Mouse (Mus musculus) testis, postnatal 10 days (tissue): ENCODE measurements around the gene Zfp791.
"Not testable (repeated sequence)": the region's sequence is repeated elsewhere in the genome, so short reads cannot be mapped to it uniquely, and the experiment has no call there.

Experiments
- DNase-seq: peaks from one replicate; pipeline ENCODE4 v3.0.0; 2021; ENCODE audit warnings: low spot score

Gene Zfp791

DNA sequence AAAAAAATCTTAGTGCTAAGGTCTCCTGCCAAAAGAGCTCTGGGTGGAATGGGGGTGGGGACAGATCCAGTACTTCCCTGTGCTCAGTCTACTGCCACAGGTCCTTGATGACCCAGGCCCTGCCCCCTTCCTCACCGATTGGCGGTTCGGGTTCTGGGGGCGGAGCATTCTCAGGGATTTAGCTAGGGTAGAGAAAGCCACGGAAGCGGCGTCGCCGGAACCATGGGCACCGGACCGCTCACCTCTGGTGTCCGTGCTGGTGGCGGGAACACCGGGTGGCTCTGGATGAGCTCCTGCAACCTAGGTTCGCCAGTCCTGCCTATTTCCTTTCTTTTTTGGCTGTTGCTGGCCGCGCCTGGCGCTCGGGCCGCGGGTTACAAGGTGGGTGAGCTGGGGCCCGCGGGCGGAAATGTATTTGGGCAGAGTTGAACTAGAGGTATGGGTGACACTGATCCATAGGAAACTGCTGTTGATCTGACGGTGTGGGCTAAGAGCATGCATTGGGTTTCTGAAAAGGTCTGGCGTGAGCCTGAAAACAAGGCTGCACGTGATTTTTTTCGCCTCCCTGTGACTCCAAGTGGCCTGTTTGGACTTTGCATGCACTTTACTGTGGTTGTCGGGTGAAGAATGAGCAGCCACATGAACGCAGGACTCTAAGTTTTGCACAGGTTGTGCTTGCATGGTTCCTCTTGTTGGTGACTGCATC, 39.6 kb downstream of the Zfp791 start, which contains the start of gene Man2b1:
Gene Man2b1 (plus strand): TSS at position 163 of the 706 bp plus-strand sequence.
- DNase-seq: peak; percentile 91

DNA sequence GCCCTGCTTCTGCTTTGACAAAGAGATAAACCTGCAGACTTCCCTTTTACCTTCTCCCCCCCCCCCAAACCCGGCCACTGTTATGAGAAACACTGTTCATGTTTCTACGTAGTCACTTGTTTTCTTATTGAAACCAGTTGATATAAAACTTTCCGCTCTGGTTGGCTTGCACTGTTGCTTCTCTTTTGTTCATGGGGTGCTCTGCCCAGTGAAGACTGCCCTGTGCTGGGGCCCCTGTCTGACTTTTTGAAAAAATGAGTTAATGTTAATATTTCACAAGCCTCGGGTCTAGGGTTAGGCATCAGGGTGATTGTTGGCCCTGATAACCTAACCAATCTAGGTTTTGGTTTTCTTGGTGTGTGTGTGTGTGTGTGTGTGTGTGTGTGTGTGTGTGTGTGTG, 40.7 kb downstream of the Zfp791 start:
- DNase-seq: not testable (repeated sequence)

DNA sequence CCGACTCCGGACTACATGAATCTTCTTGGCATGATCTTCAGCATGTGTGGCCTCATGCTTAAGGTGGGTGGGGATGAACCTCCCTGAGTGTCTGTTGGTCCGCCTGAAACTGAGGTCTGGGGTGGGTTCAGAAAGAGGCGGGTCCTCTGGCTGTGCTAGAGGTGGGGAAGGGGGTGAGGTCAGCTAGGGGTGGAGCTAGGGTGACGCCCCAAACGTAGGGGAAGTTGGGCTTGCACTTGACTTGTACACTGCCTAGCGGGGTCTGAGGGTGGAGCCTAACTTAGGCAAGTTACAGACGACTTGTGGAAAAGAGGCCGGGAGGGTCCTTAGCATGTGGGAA, 41.7 kb downstream of the Zfp791 start, which contains the start of gene Wdr83:
Gene Wdr83 (minus strand): TSS at position 91 of the 340 bp plus-strand sequence.
- DNase-seq: no peak

DNA sequence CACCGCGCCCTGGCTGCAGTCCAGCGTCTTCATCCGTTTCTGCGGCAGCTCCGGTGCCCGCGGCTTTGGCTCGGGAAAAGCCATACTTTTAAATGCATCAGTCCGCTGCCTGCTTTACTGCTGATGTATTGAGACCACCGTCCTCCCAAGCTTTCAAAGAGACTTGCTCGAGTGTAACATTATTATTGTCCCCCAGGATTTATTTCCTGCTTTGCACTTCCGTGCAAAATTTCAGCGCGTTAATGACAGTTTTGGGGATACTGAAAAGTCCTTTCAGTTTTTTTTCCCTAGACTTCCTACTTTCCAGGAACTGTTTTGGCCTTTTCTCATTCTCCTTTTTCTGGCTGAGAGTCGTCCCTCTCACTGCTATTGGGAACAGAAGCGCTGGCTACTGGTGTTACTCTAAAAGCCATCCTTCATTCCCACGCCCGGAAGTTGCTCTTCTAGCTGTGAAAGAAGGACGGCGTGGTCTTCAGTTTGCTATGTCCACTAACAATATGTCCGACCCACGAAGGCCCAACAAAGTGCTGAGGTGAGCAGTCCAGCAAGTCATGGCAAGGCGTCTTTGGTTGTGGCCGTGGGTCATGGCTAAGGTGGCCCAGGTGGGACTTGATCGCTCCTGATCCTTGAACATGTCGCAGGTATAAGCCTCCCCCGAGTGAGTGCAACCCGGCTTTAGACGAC, 42.2 kb downstream of the Zfp791 start, which contains the start of gene Wdr83os:
Gene Wdr83os (plus strand): TSS at position 209 of the 684 bp plus-strand sequence.
- peak; percentile 77 for DNase-seq

DNA sequence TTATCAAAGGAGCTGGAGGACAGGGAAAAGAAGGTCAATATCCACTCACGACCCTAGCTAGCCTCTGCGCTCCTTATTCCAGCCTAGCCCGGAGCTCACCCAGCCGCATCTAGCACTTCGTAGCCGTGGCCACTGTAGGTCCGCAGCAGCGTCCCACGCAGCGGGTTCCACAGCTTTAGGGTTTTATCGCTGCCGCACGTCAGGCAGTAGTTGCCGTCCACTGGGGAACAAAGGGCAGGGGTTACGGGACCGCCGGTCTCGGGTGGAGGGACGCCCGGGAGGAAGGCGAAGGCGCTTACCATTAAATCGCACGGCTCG, 42.7 kb downstream of the Zfp791 start:
- no peak for DNase-seq

DNA sequence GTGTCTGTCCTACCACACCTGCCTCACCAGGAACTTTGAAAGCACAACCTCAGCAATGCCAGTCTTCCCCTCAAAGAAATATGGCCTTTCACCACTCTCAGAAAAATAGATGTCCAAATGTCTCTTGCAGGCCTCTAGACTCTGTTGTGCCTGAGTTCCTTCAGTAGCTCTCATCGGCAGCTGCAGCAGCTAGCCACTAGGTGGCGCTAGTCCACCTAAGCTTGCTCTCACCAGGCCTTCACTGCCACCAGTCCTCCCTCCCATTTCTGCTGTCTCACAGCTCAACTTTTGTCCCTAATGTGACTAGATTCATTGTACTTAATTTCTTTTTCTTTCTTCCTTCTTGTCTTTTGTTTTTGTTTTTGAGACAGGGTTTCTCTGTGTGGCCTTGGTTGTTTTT, 45.9 kb downstream of the Zfp791 start:
- peak; percentile 79 for DNase-seq

DNA sequence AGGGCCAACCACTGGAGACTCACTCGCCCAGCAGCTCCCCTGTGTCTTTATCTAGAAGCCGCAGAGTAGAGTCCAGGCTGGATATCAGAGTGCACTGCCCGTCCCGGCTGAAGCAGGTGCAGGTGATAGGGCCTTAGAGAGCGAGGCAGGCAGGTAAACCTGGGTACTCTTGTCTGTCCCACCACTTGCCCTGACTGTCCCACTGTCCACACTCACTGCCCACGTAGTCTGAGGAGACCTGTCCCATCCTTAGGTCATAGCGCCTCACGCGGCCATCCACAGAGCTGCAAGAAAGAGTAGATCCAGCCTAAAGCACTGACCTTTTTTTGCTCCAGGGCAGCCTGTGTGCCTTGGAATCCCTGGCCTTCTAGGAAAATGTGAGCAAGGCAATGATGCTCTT, 46.9 kb downstream of the Zfp791 start:
- DNase-seq: peak; percentile 79

DNA sequence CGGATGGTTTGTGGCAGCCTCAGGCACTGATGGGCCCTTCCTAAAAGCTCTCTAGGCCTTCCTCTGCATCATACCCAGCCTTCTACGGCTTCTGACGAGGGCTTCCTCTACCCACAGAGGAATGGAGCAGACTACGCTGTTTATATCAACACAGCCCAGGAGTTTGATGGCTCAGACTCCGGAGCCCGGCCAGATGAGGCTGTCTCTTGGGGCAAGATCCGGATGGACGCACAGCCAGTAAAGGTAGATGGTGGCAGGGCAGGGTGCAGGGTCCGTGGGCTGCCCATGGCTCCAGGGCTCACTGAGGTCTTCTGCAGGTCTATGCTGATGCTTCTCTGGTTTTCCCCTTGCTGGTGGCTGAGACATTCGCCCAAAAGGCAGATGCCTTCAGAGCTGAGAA, 48.3 kb downstream of the Zfp791 start:
- no peak for DNase-seq

DNA sequence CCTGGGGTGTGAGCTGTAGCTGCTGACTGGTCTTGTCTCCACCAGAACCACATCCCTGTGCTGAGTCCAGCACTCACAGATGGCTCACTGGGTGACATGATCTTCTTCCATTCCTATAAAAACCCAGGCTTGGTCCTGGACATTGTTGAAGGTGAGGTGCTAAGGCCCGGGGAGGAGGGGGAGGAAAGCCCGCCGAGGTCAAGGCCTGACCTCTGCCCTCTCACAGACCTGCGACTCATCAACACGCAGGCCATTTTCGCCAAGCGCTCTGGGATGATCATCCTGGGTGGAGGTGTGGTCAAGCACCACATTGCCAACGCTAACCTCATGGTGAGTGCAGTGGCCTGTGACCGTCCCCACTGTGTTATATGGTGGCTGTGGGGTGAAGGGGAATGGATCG, 48.7 kb downstream of the Zfp791 start:
- no peak for DNase-seq

DNA sequence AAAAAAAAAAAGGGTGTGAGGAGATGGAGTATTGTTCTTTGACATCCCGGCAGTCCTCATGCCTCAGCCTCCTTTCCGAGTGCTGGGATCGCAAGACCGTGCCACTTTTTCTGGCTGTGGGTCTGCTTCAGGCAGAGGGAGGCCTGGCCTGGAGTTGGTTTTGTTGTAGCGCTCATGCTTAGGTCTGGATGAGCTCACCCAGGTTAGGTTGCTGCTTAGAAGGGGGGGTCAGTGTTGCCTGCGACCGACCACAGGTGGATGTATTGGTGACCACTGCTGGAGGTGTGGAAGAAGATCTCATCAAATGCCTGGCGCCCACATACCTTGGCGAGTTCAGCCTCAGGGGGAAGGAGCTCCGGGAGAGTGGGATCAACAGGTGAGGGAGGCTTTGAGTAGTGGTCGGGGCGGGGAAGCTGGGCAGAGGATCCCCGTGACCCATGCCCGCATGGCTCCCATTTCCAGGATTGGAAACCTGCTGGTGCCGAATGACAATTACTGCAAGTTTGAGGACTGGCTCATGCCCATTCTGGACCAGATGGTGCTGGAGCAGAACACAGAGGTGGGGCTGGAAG, 49.8 kb downstream of the Zfp791 start:
- no peak for DNase-seq

DNA sequence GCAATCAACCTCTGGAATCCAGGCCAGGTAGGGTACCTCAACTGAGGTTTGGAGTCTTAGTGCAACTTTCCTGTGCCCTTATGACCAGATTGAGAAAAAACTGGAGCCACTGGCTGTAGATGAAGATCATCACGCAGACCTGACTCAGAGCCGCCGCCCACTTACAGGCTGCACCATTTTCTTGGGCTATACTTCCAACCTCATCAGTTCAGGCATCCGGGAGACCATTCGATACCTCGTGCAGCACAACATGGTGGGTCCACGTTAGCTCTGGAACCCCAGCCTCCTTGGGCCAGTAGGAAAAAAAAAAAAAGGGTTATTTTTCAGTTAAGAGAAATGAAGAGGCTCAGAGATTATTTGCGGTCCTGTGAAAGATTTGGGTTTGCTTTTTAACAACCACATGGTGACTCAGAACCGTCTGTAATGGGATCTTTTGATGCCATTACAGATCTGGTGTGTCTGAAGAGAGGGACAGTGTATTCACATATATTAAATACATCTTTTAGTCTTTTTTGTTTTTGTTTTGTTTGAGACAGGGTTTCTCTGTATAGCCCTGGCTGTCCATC, 50.4 kb downstream of the Zfp791 start:
- DNase-seq: no peak

DNA sequence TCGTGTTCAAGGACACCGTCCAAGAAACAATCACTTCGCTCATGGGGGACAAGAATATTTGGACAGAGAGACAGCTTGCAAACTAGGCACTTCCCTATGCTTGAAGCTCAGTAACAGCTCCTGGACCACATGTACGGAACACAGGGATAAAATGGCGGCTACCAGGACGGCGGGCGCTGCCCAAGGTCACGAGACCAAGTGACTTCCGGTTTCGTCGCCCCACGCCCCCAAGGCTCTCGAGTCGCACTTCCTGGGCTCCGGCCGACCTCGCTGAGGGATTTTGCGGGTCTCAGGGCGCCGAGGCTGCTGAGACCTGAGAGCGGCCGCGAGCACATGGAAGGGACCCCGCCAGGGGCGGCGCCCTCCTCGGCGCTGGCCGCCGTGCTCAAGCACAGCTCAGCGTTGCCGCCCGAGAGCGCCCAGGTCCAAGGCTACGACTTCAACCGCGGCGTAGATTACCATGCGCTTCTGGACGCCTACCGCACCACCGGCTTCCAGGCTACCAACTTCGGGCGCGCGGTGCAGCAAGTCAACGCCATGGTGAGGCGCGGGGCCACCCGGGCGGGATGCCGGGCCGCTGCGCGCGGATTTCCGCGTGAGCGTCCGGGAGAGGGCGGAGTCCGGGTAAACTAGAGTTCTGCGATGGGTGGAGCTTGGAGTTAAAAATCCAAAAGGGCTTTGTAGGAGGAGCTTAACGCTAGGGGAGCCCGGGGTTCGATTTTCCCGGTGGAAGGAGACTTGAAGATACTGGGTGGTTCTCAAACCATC, 51.2 kb downstream of the Zfp791 start, which contains the start of gene Dhps:
Gene Dhps (plus strand): TSS at position 244 of the 768 bp plus-strand sequence.
- DNase-seq: peak; percentile 90

DNA sequence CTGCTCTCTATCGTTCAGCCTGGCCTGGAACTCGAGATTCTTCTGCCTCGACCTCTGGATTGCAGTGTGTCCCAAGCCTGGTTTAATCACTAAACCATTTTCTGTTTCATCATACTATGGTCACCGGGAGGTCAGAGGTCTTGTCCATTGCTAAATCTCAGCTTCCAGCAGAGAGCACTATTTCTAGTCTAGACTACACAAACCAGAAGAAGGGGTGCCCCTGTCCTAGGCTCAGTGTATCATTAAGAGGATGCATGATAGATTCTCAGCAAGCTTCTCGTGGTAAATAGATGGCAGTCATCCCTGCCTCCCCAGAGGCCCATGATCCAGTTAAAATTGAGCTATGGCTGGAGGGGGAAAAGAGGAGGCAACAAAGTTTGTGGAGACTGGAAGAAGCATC, 51.9 kb downstream of the Zfp791 start:
- DNase-seq: no peak

DNA sequence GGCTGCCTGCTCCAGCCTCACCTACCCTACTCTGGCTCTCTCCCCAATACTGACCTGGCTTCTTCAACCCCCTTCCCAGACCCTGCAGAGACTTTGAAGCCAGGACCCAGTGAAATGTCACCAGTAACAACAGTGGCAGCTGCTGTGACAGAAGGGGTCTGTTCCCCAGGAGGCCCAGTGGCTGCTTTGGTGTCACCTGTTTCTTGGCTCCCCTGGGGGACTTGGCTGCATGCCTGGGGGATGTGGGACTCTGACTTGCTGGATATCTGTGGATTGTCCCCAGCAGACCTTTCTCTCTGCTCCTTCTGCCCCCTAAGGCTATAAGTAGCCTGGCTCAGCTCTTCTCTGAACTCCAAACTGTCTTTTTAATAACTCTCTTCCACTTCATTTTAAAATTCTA, 54.9 kb downstream of the Zfp791 start, which contains the start of gene Gm5741:
Gene Gm5741 (minus strand): TSS at position 1 of the 400 bp plus-strand sequence.
- no peak for DNase-seq

DNA sequence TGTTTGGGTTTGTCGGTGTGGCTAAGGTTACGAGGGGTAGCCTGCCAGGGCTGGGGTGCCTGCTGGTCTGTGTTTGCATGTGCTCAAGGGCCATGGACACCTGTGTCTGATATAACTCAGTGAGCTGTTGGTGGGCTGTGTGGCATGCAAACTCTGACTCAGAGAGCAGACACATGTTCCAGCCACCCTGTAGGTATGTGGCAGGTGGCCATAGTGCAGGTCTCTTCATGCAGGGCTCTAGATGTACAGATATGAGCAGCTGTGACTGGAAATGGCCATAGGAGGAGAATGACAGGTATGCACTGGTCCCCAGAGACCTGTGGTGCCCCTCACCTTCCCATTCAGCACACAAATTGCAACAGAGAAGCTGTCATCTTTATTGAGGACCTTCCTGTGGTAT, 55.7 kb downstream of the Zfp791 start:
- no peak for DNase-seq

DNA sequence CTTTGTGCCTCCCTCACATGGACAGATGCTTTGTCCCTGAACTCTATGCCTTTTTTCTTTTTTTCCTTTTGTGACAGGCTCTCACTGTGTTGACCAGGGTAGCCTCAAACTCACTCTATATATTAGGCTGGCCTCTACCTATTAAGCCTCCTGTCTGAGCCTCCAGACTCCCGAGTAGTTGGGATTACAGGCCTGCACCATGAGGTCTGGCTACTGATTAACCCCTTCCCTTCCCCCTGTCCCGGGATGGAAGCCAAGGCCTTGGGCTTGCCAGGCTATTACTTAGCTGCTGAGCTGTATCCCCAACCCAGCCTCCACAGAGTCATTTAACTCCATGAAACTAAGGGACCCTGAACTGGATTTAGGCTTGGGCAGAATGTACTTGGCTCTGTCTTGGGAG, 57.7 kb downstream of the Zfp791 start:
- DNase-seq: no peak

DNA sequence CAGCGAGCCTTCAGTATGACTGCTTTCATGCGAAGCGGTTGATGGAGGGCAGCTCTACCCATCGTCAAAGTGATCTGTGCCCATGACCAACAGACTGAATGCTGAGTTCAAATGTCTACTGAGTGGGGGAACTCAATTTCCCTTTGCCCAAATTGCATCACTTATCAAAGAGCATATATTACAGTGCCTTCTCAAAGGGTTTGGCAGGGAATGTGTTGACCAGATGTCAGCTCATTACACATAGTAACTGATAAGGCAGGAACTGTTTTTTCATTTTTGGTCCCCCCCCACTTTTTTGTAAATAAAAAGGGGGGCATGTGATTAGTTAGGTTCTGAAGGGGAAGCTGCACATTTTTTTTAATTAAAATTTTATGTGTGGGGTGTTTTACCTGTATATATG, 60.3 kb downstream of the Zfp791 start:
- no peak for DNase-seq

DNA sequence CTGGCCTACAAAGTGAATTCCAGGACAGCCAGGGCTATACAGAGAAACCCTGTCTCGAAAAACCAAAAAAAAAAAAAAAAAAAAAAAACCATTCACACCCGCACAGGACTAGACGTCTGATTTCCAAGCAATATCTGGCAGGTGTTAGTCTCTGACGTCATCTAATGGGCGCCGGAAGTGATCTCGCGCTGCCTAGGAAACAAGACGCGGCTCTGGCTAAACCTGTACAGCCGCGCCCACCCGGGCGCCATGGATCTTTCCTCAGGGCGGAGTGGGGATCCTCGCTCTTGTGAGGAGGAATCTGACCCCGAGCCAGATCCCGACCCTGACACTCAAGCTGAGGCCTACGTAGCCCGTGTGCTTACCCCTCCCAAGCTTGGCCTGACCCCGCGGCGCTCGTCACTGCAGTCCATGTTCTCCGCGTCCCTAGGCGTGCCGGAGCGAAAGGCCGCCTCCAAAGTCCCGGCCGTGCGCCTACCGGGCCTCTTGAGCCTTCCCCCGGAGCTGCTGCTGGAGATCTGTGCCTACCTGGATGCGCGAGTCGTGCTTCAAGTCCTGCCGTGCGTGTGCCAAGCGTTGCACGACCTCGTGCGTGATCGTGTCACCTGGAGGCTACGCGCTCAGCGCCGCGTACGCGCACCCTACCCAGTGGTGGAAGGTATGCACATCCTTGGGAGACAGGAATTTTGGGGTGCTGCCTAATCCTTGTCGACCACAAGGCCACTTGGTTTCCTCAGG, 62.8 kb downstream of the Zfp791 start, which contains the start of gene Fbxw9:
Gene Fbxw9 (plus strand): TSS at position 177 of the 738 bp plus-strand sequence.
- peak; percentile 92 for DNase-seq
